Mouse (Mus musculus) embryonic facial prominence, embryonic 15.5 days (tissue): ENCODE results near the gene Frmd5. TPM values are rescaled to one million over a fixed set of nuclear protein-coding genes. Genes with fewer than 3 reads are reported as not detected.

Source experiments
- ATAC-seq: fragments of 200-750 bp; cut with Nextera tagmentation; 2 replicates; pipeline ENCODE4 v1.8.0; 2017; ENCODE audit warnings: low read depth, moderate TSS enrichment; ENCODE audit not compliant: insufficient number of reproducible peaks, low FRiP score, low TSS enrichment
- H3K27ac ChIP-seq: fragments of 300-500 bp; sonication (generic); replicated peaks from 2 replicates; pipeline ENCODE4 v1.5.1; 2015; ENCODE audit warnings: mild to moderate bottlenecking, inconsistent platforms
- H3K27me3 ChIP-seq: fragments of 300-500 bp; sonication (generic); 2 replicates; pipeline ENCODE4 v1.6.1; 2015; ENCODE audit warnings: inconsistent platforms
- H3K36me3 ChIP-seq: fragments of 300-500 bp; sonication (generic); 2 replicates; pipeline ENCODE4 v1.6.1; 2015; ENCODE audit warnings: mild to moderate bottlenecking, inconsistent platforms
- H3K4me1 ChIP-seq: fragments of 300-500 bp; sonication (generic); 2 replicates; pipeline ENCODE4 v1.6.1; 2015; ENCODE audit warnings: inconsistent platforms
- H3K4me2 ChIP-seq: fragments of 300-500 bp; sonication (generic); replicated peaks from 2 replicates; pipeline ENCODE4 v1.6.1; 2015; ENCODE audit warnings: mild to moderate bottlenecking, inconsistent platforms
- H3K4me3 ChIP-seq: fragments of 300-500 bp; sonication (generic); replicated peaks from 2 replicates; pipeline ENCODE4 v1.5.1; 2015; ENCODE audit warnings: mild to moderate bottlenecking, inconsistent platforms
- H3K9ac ChIP-seq: fragments of 300-500 bp; sonication (generic); 2 replicates; pipeline ENCODE4 v1.6.1; 2015; ENCODE audit warnings: inconsistent platforms
- H3K9me3 ChIP-seq: fragments of 300-500 bp; sonication (generic); replicated peaks from 2 replicates; pipeline ENCODE4 v1.6.1; 2016; ENCODE audit warnings: inconsistent platforms
- WGBS: fragments of 180-500 bp; shearing (Covaris S2); methylation state at CpG from one replicate; pipeline ENCODE4 v1.1.7; 2015; 5-methylcytosine and 5-hydroxymethylcytosine counted together
- polyA plus RNA-seq: library from polyadenylated mRNA; unstranded; fragments of >200 nt; fragmentation: Nextera tagmentation; extraction: Ambion mirVana; gene quantifications from 2 replicates; pipeline ENCODE4 v1.2.1, GENCODE M21; 2015

The Frmd5 gene
- polyA plus RNA-seq: 1.8 and 2.2 TPM in 2 replicates

DNA sequence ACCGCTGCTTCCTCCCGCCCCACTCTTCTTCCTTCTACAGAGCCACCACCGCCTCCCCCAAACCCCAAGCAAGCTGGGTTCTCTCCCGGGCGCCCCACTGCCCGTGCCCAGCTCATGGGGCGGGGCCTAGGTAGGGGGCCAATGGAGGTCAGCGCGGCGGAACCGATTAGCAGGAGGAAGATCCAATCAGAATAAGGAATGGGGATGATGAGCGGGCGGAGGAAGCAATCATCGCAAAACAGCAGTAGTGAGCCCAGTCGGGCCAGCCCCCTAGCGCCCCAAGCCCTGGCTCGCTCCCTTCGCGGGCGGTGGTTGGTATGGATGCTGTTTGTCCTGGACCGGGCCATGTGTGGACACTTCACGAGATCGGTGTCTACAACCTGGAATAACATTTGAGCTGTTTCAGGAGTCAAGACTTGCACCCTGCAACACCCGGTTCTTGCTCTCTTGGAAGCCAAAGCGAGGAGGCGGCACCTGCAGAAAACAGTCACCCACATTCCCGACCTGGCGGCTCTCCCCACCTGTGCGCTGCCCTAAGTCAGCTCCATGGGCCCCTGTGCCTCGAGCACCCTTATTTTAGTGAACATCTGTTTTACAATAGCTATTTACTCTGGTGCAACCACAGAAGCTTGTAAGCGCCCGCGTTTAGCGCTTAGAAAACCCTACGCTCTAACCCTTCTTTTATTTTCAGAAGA, at the start of gene Frmd5:
Frmd5 (minus strand) TSS at position 129 of the 695 bp plus-strand sequence.
- 1% methylated on average over 35 of the region's 35 CpGs for WGBS
- peak; percentile 97 for ATAC-seq
- H3K4me2 ChIP-seq: peak within 1 kb of the TSS; percentile 94
- no peaks in the 10 kb centered on the region for H3K36me3 ChIP-seq
- H3K9me3 ChIP-seq: no peaks in the 10 kb centered on the region
- H3K27me3 ChIP-seq: peaks cover 27% of the 10 kb centered on the region
- H3K27ac ChIP-seq: no peak within 1 kb of the TSS
- peaks cover 15% of the 10 kb centered on the region for H3K4me1 ChIP-seq
- peak within 1 kb of the TSS; percentile 18; the same call in 1 of the 2 replicates for H3K9ac ChIP-seq
- H3K4me3 ChIP-seq: peak within 1 kb of the TSS; percentile 69

DNA sequence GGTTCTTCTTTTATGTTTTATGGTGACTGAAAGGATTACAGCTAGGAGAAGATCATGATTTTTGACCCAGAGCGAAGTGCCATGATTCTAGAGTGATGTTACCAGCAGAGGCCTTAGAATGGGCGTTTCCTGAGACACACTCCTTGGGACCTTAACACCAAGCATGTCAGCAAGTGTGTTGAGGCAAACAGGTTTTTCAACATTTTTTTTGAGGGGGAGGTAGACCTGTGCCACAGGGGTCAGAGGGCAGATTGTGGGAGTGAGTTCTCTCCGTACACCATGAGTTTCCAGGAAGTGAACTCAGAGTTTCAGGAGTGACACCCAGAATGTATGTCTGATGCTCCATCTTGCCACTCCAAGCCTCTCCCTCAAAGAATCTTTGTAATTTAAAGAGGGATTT, 47.1 kb upstream of the Frmd5 start:
- ATAC-seq: no peak
- Histone ChIP-seq H3K4me3 (no peak overlapping the region), H3K27ac (no peak overlapping the region), H3K27me3 (no peaks in the 10 kb centered on the region), H3K4me2 (no peak overlapping the region), H3K9me3 (no peaks in the 10 kb centered on the region), H3K36me3 (no peaks in the 10 kb centered on the region), H3K9ac (no peak overlapping the region), H3K4me1 (no peaks in the 10 kb centered on the region)
- WGBS: 72% methylated on average over 3 of the region's 3 CpGs

GRCm38 (mm10) chr2:121852045-121852444, 45.2 kb upstream of the Frmd5 start:
- no peak overlapping the region for H3K9ac ChIP-seq

DNA sequence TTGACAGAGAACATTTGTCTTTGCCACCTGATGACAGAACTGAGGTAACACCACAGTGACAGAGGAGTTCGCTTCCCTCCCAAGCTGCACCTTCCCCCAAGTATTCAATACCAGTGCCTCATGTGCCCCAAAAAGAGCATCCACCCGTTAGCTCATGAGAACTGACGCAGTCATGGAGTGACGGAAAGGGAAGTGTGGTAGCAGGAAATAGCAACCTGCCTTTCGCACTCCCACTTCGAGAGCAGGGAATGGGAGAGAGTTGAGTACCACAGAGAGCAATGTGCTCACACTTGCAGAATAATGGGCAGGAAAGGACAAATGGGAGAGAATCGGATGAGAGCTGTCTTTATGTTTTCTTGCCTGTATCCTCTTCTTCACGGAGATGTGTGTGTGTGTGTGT, 39.2 kb upstream of the Frmd5 start:
- Histone ChIP-seq H3K27me3 (no peaks in the 10 kb centered on the region), H3K4me2 (no peak overlapping the region), H3K9ac (no peak overlapping the region), H3K4me1 (no peaks in the 10 kb centered on the region), H3K4me3 (no peak overlapping the region), H3K9me3 (no peaks in the 10 kb centered on the region), H3K27ac (no peak overlapping the region), H3K36me3 (no peaks in the 10 kb centered on the region)
- WGBS: 66% methylated on average over 8 of the region's 8 CpGs
- no peak for ATAC-seq

More at GRCm38 (mm10) chr2:121852045-121852444, 45.2 kb upstream of the Frmd5 start:
- Histone ChIP-seq H3K36me3 (no peaks in the 10 kb centered on the region), H3K9me3 (no peaks in the 10 kb centered on the region), H3K4me2 (no peak overlapping the region), H3K27me3 (no peaks in the 10 kb centered on the region), H3K4me3 (no peak overlapping the region), H3K4me1 (no peaks in the 10 kb centered on the region), H3K27ac (no peak overlapping the region)
- 71% methylated on average over 2 of the region's 2 CpGs for WGBS
- no peak for ATAC-seq

- Histone ChIP-seq H3K27ac (no peak overlapping the region), H3K4me3 (no peak overlapping the region), H3K36me3 (no peaks in the 10 kb centered on the region), H3K9ac (no peak overlapping the region), H3K27me3 (no peaks in the 10 kb centered on the region), H3K4me1 (no peaks in the 10 kb centered on the region), H3K4me2 (no peak overlapping the region), H3K9me3 (no peaks in the 10 kb centered on the region)
- 73% methylated on average over 3 of the region's 3 CpGs for WGBS
- no peak for ATAC-seq
These were observed 35.4 kb upstream of the Frmd5 start for GRCm38 (mm10) chr2:121842249-121842648.

GRCm38 (mm10) chr2:121841453-121841852, 34.6 kb upstream of the Frmd5 start:
- H3K4me3 ChIP-seq: no peak overlapping the region
- H3K4me2 ChIP-seq: no peak overlapping the region
- ATAC-seq: no peak
- no peaks in the 10 kb centered on the region for H3K36me3 ChIP-seq
- WGBS: 99% methylated on average over 3 of the region's 3 CpGs
- H3K27ac ChIP-seq: no peak overlapping the region
- no peak overlapping the region for H3K9ac ChIP-seq
- no peaks in the 10 kb centered on the region for H3K9me3 ChIP-seq
- H3K27me3 ChIP-seq: no peaks in the 10 kb centered on the region
- no peaks in the 10 kb centered on the region for H3K4me1 ChIP-seq

GRCm38 (mm10) chr2:121834926-121835325, 28.0 kb upstream of the Frmd5 start:
- 0 out of 2 replicates have a peak, but pooled peaks cover 4% of the 10 kb centered on the region for H3K27me3 ChIP-seq
- no peak overlapping the region for H3K9ac ChIP-seq
- H3K36me3 ChIP-seq: no peaks in the 10 kb centered on the region
- H3K4me1 ChIP-seq: no peaks in the 10 kb centered on the region
- WGBS: 29% methylated on average over 3 of the region's 3 CpGs
- no peak overlapping the region for H3K4me2 ChIP-seq
- no peak overlapping the region for H3K4me3 ChIP-seq
- ATAC-seq: no peak
- no peak overlapping the region for H3K27ac ChIP-seq
- H3K9me3 ChIP-seq: no peaks in the 10 kb centered on the region

GRCm38 (mm10) chr2:121832484-121832894, 25.6 kb upstream of the Frmd5 start:
- Histone ChIP-seq H3K27ac (no peak overlapping the region), H3K27me3 (0 out of 2 replicates have a peak, but pooled peaks cover 4% of the 10 kb centered on the region), H3K4me3 (no peak overlapping the region), H3K9ac (no peak overlapping the region), H3K36me3 (no peaks in the 10 kb centered on the region), H3K4me1 (no peaks in the 10 kb centered on the region), H3K9me3 (no peaks in the 10 kb centered on the region), H3K4me2 (no peak overlapping the region)
- ATAC-seq: no peak
- 10% methylated on average over 5 of the region's 5 CpGs for WGBS

- 84% methylated on average over 3 of the region's 3 CpGs for WGBS
- no peak overlapping the region for H3K27ac ChIP-seq
- no peaks in the 10 kb centered on the region for H3K27me3 ChIP-seq
- no peak overlapping the region for H3K4me3 ChIP-seq
- H3K9ac ChIP-seq: no peak overlapping the region
- no peaks in the 10 kb centered on the region for H3K4me1 ChIP-seq
- H3K4me2 ChIP-seq: no peak overlapping the region
- no peaks in the 10 kb centered on the region for H3K36me3 ChIP-seq
- ATAC-seq: no peak
- H3K9me3 ChIP-seq: no peaks in the 10 kb centered on the region
These were observed 21.5 kb upstream of the Frmd5 start for GRCm38 (mm10) chr2:121828411-121828810.

DNA sequence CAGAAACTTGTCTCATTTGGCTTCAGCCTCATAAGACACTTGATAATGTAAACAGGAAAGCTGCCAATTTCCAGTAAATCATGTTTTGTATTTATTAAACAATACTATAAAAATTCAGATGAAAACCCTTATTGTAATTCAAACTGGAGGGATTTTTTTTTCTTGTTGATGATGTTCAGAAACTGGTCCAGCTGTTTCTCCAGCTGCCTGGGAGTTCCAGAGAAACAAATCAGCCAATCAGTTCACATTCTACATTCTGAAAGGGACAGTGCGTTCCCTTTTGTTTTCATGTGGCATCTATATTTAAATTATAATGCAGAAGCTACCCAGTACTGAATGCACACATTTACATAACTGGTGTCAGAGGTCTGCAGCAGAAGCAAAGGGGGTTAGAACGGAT, 19.3 kb upstream of the Frmd5 start:
- no peak overlapping the region for H3K27ac ChIP-seq
- no peaks in the 10 kb centered on the region for H3K27me3 ChIP-seq
- H3K4me3 ChIP-seq: no peak overlapping the region

DNA sequence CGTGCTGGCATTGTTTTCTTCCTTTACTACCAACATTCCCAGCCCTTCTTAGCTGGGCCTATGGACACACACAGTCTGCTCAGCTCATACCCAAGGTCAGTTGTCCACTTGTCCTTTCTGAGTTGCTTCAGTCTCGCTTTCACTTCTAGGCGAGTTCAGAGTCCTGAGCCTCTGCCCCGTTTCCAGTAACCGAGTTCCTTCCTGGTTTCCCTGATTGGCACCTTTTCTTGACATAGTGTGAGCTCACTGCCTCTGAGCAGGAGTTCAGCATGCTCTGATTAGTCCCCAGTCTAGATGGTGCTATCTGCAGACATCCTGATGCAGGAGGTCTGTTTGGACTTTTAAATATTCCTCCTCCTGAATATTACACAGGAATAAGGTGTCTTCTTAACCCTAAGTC, 17.8 kb upstream of the Frmd5 start:
- WGBS: 73% methylated on average over 5 of the region's 5 CpGs
- no peaks in the 10 kb centered on the region for H3K4me1 ChIP-seq
- H3K36me3 ChIP-seq: no peaks in the 10 kb centered on the region
- H3K27me3 ChIP-seq: no peaks in the 10 kb centered on the region
- H3K27ac ChIP-seq: no peak overlapping the region
- no peak overlapping the region for H3K4me2 ChIP-seq
- H3K4me3 ChIP-seq: no peak overlapping the region
- no peaks in the 10 kb centered on the region for H3K9me3 ChIP-seq
- no peak overlapping the region for H3K9ac ChIP-seq
- ATAC-seq: no peak

More for the DNA sequence above, 19.3 kb upstream of the Frmd5 start:
- H3K4me2 ChIP-seq: no peak overlapping the region
- H3K36me3 ChIP-seq: no peaks in the 10 kb centered on the region
- no peak overlapping the region for H3K9ac ChIP-seq
- no peaks in the 10 kb centered on the region for H3K4me1 ChIP-seq
- ATAC-seq: no peak
- no peaks in the 10 kb centered on the region for H3K9me3 ChIP-seq
- 43% methylated on average over 2 of the region's 2 CpGs for WGBS

DNA sequence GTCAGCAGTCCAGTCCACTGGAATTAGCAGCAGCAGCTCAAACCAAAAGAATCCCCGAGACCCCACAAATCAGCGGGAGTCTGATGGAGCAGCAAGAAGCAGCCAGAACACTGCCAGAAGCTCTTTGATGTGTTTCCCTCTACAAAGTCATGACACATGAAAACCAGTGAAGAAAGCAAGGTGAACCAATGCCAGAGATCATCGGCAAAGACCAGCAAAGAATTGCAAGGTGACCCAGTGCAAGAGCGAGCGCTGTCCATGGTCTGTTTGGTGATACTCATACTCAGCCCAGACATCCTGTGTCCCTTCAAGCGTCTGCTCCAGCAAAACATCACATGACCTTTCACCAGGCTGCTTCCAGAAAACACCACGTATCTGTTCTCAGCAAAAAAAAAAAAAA, 14.9 kb upstream of the Frmd5 start:
- H3K4me3 ChIP-seq: no peak overlapping the region
- no peaks in the 10 kb centered on the region for H3K4me1 ChIP-seq
- no peak overlapping the region for H3K9ac ChIP-seq
- no peaks in the 10 kb centered on the region; the same call in 1 of the 2 replicates for H3K27me3 ChIP-seq
- H3K36me3 ChIP-seq: no peaks in the 10 kb centered on the region
- WGBS: 83% methylated on average over 7 of the region's 7 CpGs
- H3K9me3 ChIP-seq: no peaks in the 10 kb centered on the region
- no peak for ATAC-seq
- H3K27ac ChIP-seq: no peak overlapping the region
- no peak overlapping the region for H3K4me2 ChIP-seq
